Mouse (Mus musculus) heart, adult 2 months (tissue): ENCODE data around the gene Col1a2.

Experiments
- CTCF ChIP-seq: fragments of 200-600 bp; IDR thresholded peaks from 2 replicates; pipeline ENCODE4 v1.8.1; 2022; ENCODE audit warnings: antibody characterized with exemption, mild to moderate bottlenecking, moderate library complexity
- EP300 ChIP-seq: fragments of 200-500 bp; IDR thresholded peaks from 2 replicates; pipeline ENCODE4 v1.6.1; 2011; ENCODE audit warnings: low read depth, low read length, control low read depth; ENCODE audit not compliant: insufficient read depth

GRCm38 (mm10) chr6:4504603-4505131 is at the start of gene Col1a2:
- TF ChIP-seq EP300: no peak
- TF ChIP-seq CTCF: no peak
